Mouse (Mus musculus) heart, adult 2 months (tissue): ENCODE measurements around the gene Crlf1. TPM values are rescaled to one million over a fixed set of nuclear protein-coding genes. Genes with fewer than 3 reads are reported as not detected.

Experiments
- DNase-seq, 2 experiments: peaks; one replicate each; pipeline ENCODE4 v3.0.0; 2021
- H3K27ac ChIP-seq: fragments of 200-600 bp; 2 replicates; pipeline ENCODE4 v1.8.1; 2022
- H3K27me3 ChIP-seq: fragments of 200-500 bp; 2 replicates; pipeline ENCODE4 v1.6.1; 2012; ENCODE audit warnings: mild to moderate bottlenecking, low read length, inconsistent platforms, mixed read lengths; ENCODE audit not compliant: control insufficient read depth, insufficient read depth
- H3K36me3 ChIP-seq: fragments of 200-500 bp; 2 replicates; pipeline ENCODE4 v1.6.1; 2012; ENCODE audit warnings: low read length, inconsistent platforms; ENCODE audit not compliant: control insufficient read depth, insufficient read depth
- H3K4me1 ChIP-seq: fragments of 200-500 bp; 2 replicates; pipeline ENCODE4 v1.6.1; 2011; ENCODE audit warnings: low read length; ENCODE audit not compliant: control insufficient read depth, insufficient read depth
- H3K4me3 ChIP-seq: fragments of 200-600 bp; 2 replicates; pipeline ENCODE4 v1.8.1; 2022
- H3K79me2 ChIP-seq: fragments of 200-500 bp; replicated peaks from 2 replicates; pipeline ENCODE4 v1.6.1; 2012; ENCODE audit warnings: mild to moderate bottlenecking, inconsistent platforms, low read length, moderate library complexity, mixed read lengths; ENCODE audit not compliant: control insufficient read depth, insufficient read depth
- H3K9ac ChIP-seq: fragments of 200-500 bp; 2 replicates; pipeline ENCODE4 v1.6.1; 2012; ENCODE audit warnings: low read depth, mild to moderate bottlenecking, control low read depth, inconsistent platforms, low read length, mixed read lengths
- CTCF ChIP-seq: fragments of 200-600 bp; IDR thresholded peaks from 2 replicates; pipeline ENCODE4 v1.8.1; 2022; ENCODE audit warnings: antibody characterized with exemption, mild to moderate bottlenecking, moderate library complexity
- EP300 ChIP-seq: fragments of 200-500 bp; IDR thresholded peaks from 2 replicates; pipeline ENCODE4 v1.6.1; 2011; ENCODE audit warnings: low read depth, low read length, control low read depth; ENCODE audit not compliant: insufficient read depth
- POLR2A ChIP-seq: fragments of 200-500 bp; IDR thresholded peaks from 2 replicates; pipeline ENCODE4 v1.6.1; 2011; ENCODE audit warnings: mild to moderate bottlenecking, low read depth, low read length, control low read depth; ENCODE audit not compliant: insufficient read depth
- WGBS: fragments of 180-500 bp; shearing (Covaris S2); methylation state at CpG from one replicate; pipeline ENCODE4 v1.1.7; 2018; 5-methylcytosine and 5-hydroxymethylcytosine counted together
- intact Hi-C: fragments of 180-260 bp; cut with DNase I; formaldehyde crosslinking; loops from one replicate; pipeline ENCODE4 v1.15.1; 2025
- polyA plus RNA-seq: library from polyadenylated mRNA; depleted of rRNA; stranded (reverse); fragments of >200 nt; gene quantifications from 2 replicates; pipeline ENCODE4 v1.2.3, GENCODE M21; 2012
- total RNA-seq, 2 experiments: library from RNA; stranded (reverse); gene quantifications; 2 replicates each; pipeline ENCODE4 v1.2.3; 2021

The Crlf1 gene
- total and polyA plus RNA-seq, 3 experiments: 0.68 to 2.3 (median 0.89) TPM

DNA sequence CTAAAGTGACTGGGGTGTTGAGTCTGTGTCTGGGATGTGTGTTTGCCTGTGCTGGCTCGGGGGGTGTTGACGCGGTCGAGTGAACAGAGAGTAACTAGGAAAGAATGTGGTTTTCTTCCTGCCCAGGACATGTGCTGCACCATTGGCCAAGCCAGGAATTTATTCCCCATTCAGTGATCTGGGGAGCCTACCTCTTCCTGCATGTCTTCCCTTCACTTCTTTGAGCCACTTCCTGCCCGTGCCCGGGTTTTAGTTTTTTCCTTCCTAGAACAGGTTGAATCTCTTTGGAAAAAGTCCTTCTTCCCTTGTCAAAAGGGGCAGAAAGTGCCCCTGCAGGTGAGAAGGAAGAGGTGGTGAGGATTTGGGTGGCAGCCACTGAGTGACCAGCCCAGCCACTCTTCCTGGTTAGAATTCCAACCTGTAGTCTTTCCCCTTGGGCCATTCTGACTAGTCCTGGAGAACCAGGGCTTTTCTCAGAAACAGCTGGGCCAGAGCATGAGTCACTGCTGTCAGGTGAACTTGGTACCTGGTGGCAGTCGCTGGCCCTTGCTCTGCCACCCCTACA is 47.6 kb downstream of the Crlf1 start:
- WGBS: 18% methylated on average over 7 of the region's 7 CpGs
- intact Hi-C loops: loop anchor here (10.0 kb wide), 1 partner anchor 54 kb away; the partner anchor contains the start of gene Isyna1
- DNase-seq: no peak

DNA sequence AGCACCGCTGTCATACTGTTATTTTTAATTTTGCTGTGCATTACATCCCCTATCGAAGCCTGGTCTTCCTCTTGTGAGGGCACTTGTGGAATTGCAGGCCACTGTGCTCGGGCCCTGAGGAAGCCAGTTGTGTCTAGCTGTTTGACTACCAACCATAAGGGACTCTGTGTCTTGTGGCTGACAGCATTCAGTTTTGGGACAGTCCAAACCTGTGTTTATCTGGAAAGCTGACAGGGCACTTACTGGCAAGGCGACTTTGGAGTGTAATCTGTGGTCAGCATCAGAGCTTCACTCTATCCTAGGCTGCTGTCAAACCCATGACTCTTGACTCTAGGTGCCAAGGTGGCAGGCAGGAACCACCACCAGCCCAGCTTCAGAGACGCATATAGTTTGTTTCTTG is 48.1 kb downstream of the Crlf1 start:
- H3K4me1 ChIP-seq: peaks cover 29% of the 10 kb centered on the region
- no peaks in the 10 kb centered on the region for H3K27me3 ChIP-seq
- H3K4me3 ChIP-seq: no peak overlapping the region
- 42% methylated on average over 5 of the region's 5 CpGs for WGBS
- H3K27ac ChIP-seq: peak overlapping the region; percentile 93
- intact Hi-C loops: loop anchor here (10.0 kb wide), 1 partner anchor 54 kb away; the partner anchor contains the start of gene Isyna1
- peaks cover 3% of the 10 kb centered on the region for H3K79me2 ChIP-seq
- TF ChIP-seq EP300 (no peak), POLR2A (no peak), CTCF (peak; percentile 14; the same call in 1 of the 2 replicates)
- H3K36me3 ChIP-seq: no peaks in the 10 kb centered on the region; the same call in 1 of the 2 replicates
- no peak for DNase-seq
- no peak overlapping the region; the same call in 1 of the 2 replicates for H3K9ac ChIP-seq

More for the DNA sequence above, 47.6 kb downstream of the Crlf1 start:
- no peak for TF ChIP-seq POLR2A
- no peak for TF ChIP-seq CTCF
- TF ChIP-seq EP300: no peak
- peak overlapping the region; percentile 85 for H3K4me3 ChIP-seq
- peaks cover 3% of the 10 kb centered on the region for H3K79me2 ChIP-seq
- no peaks in the 10 kb centered on the region for H3K27me3 ChIP-seq
- peaks cover 29% of the 10 kb centered on the region for H3K4me1 ChIP-seq
- H3K36me3 ChIP-seq: no peaks in the 10 kb centered on the region; the same call in 1 of the 2 replicates
- H3K9ac ChIP-seq: peak overlapping the region; percentile 83
- H3K27ac ChIP-seq: peak overlapping the region; percentile 93

DNA sequence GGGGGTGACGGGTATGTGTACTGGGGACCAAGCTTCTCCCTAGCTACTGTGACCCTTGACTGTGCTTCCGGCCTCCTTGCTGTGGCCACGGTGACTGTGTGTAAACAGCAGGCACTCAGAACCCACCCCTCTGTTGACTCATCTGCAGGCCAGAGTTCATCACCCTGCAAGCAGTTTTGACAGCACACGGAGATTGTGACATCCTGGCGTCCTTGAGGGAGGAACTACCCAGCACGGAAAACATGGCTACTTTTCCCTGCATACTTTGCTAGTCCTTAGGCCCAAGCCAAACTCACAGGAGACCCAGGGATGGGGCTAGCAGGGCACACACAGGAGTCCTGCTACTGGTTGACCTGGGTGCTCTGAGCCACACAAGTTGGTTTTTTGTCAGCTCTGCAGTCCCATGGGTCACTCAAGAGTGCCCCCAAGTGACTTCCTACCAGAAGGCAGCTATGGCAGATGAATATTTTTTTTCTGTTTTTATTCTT is 51.3 kb downstream of the Crlf1 start:
- Histone ChIP-seq H3K4me1 (peaks cover 36% of the 10 kb centered on the region), H3K36me3 (no peaks in the 10 kb centered on the region; the same call in 1 of the 2 replicates), H3K79me2 (peaks cover 3% of the 10 kb centered on the region), H3K27ac (peak overlapping the region; percentile 40), H3K9ac (no peak overlapping the region), H3K27me3 (no peaks in the 10 kb centered on the region), H3K4me3 (no peak overlapping the region)
- peak; percentile 58 to 76 for DNase-seq
- TF ChIP-seq POLR2A: no peak
- TF ChIP-seq EP300: peak; percentile 39; the same call in 1 of the 2 replicates
- TF ChIP-seq CTCF: peak; percentile 76
- intact Hi-C loops: loop anchor here (10.0 kb wide), 1 partner anchor 51 kb away; the partner anchor contains the start of gene Isyna1
- 21% methylated on average over 6 of the region's 6 CpGs for WGBS

DNA sequence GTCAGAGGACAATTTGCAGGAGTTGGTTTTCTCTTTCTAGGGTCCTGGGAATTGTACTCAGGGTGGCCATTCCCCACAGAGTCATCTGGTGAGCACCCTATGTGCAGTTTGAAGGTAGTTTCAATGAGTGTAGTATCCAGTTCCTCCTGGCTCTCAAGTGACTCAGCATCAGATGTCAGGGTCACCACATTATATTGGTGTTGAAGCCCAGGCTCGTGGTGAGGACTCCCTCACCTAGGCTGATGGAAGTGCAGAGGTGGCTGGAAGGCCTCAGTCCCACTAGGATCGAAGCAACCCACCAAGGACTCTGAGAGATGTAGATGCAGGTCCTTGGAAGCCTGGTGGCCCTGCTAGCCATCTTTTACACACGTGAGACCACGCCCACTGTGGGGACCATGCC is 53.5 kb downstream of the Crlf1 start:
- intact Hi-C loops: loop anchor here (10.0 kb wide), 1 partner anchor 48 kb away; the partner anchor contains the start of gene Isyna1
- H3K27ac ChIP-seq: no peak overlapping the region

DNA sequence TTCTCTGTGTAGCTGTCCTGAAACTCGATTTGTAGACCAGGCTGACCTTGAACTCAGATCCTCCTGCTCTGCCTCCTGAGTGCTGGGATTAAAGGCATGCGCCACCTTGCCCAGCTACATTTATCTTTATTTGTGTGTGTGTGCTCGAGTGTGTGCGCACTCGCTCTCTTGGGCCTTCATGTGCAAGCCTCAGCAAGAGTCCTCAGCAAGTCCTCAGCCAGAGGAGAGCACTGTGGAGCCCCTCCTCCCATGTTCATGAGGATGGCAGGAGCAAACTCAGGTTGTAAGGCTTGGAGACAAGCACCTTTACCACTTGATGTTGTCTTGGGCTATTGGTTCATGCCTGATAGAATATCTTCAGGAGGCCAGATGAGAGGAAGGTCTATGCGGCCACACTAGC is 54.8 kb downstream of the Crlf1 start:
- intact Hi-C loops: loop anchor here (10.0 kb wide), 1 partner anchor 47 kb away; the partner anchor contains the start of gene Isyna1
- no peak overlapping the region for H3K4me3 ChIP-seq
- peaks cover 44% of the 10 kb centered on the region for H3K4me1 ChIP-seq
- WGBS: 87% methylated on average over 6 of the region's 6 CpGs
- peak overlapping the region; percentile 42; the same call in 1 of the 2 replicates for H3K27ac ChIP-seq
- H3K36me3 ChIP-seq: no peaks in the 10 kb centered on the region; the same call in 1 of the 2 replicates
- TF ChIP-seq POLR2A: no peak
- no peak for TF ChIP-seq CTCF
- TF ChIP-seq EP300: no peak
- no peak overlapping the region for H3K9ac ChIP-seq
- no peak for DNase-seq
- H3K27me3 ChIP-seq: no peaks in the 10 kb centered on the region
- H3K79me2 ChIP-seq: peaks cover 1% of the 10 kb centered on the region; the same call in 1 of the 2 replicates

More for the DNA sequence above, 53.5 kb downstream of the Crlf1 start:
- Histone ChIP-seq H3K4me3 (no peak overlapping the region), H3K36me3 (no peaks in the 10 kb centered on the region; the same call in 1 of the 2 replicates), H3K79me2 (peaks cover 1% of the 10 kb centered on the region; the same call in 1 of the 2 replicates), H3K27me3 (no peaks in the 10 kb centered on the region), H3K9ac (no peak overlapping the region), H3K4me1 (peaks cover 33% of the 10 kb centered on the region)
- TF ChIP-seq POLR2A: no peak
- TF ChIP-seq CTCF: no peak
- no peak for TF ChIP-seq EP300
- WGBS: 76% methylated on average over 4 of the region's 4 CpGs
- no peak for DNase-seq

DNA sequence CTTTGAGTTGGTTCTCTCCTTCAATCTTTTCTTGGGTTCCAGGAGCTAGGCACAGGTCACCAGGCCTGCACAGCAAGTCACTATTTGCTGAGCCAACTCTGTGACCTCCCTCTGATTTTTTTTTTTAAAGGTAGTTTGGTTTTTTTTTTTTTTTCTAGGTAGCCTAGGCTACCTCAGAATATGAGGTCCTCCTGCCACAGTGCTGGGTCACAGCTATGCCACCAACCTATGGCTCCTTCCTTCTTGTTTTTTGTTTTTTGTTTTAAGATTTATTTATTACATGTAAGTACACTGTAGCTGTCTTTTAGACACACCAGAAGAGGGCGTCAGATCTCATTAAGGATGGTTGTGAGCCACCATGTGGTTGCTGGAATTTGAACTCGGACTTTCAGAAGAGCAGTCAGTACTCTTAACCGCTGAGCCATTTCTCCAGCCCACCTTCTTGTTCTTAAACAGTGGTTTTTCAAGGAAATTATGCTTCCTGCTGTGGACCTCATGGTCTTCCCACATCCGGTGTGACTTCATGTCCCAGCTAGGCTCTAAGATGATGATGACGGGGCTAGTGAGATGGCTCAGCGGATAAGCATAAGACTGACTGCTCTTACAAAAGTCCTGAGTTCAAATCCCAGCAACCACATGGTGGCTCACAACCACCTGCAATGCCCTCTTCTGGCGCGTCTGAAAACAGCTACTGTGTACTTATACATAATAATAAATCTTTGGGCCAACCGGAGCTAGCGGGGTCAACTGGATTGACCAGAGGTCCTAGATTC is 56.6 kb downstream of the Crlf1 start:
- no peak overlapping the region for H3K27ac ChIP-seq
- WGBS: 81% methylated on average over 10 of the region's 10 CpGs
- DNase-seq: no peak
- no peak overlapping the region for H3K4me3 ChIP-seq
- no peaks in the 10 kb centered on the region; the same call in 1 of the 2 replicates for H3K36me3 ChIP-seq
- intact Hi-C loops: loop anchor here (10.0 kb wide), 1 partner anchor 45 kb away; the partner anchor contains the start of gene Isyna1
- peaks cover 46% of the 10 kb centered on the region for H3K4me1 ChIP-seq
- TF ChIP-seq EP300: no peak
- TF ChIP-seq POLR2A: no peak
- peak; percentile 24 for TF ChIP-seq CTCF
- H3K9ac ChIP-seq: no peak overlapping the region
- H3K79me2 ChIP-seq: peaks cover 1% of the 10 kb centered on the region; the same call in 1 of the 2 replicates
- no peaks in the 10 kb centered on the region for H3K27me3 ChIP-seq
